Mouse (Mus musculus): ENCODE results near the gene Rbfox2. TPM values are rescaled to one million over a fixed set of nuclear protein-coding genes. Genes with fewer than 3 reads are reported as not detected.

The Rbfox2 gene
- total and polyA plus RNA-seq, 3 experiments: 0.89 TPM; not detected in 2

DNA sequence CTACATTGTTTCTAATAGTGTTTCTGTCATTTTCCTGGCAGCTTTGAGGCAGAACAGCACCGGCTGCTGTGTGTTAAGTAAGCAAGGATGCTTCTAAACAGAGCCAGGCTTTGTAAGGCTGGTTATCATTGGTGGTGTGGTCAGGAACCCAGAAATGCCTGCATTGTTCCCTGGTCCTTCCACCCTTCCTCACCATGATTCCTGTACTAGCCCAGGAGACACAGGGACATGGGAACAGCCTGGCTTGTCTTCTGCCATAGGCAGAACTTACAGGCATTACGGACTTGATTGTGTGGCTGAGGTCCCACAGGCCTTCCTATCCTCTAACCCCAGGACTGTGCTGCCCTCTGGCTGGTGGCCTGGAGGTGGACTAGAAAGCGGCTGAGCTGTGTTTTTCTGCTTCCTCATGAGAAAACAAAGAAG is 238.4 kb downstream of the Rbfox2 start:
- TF ChIP-seq ZMIZ1 (IDR thresholded peaks at IDR 0.05; ENCODE audit: low read depth, low read length): no peak
- TF ChIP-seq TCF12 (IDR thresholded peaks at IDR 0.05; ENCODE audit: low read depth, low read length): no peak
- TF ChIP-seq CHD1 (IDR thresholded peaks at IDR 0.05; ENCODE audit: low read depth, low read length): no peak
- no peak for TF ChIP-seq SMC3 (IDR thresholded peaks at IDR 0.05; ENCODE audit: low read depth, low read length)
- no peak for TF ChIP-seq NELFE (IDR thresholded peaks at IDR 0.05; ENCODE audit: low read depth, low read length)
- no peak for TF ChIP-seq CHD2 (IDR thresholded peaks at IDR 0.05; ENCODE audit: low read length)
- no peak for TF ChIP-seq ZC3H11A (IDR thresholded peaks at IDR 0.05; ENCODE audit: low read depth, low read length)
- TF ChIP-seq POLR2A (IDR thresholded peaks at IDR 0.05; ENCODE audit: low read depth, low read length): no peak
- TF ChIP-seq RAD21 (IDR thresholded peaks at IDR 0.05; ENCODE audit: low read depth, low read length): no peak; the same call in 1 of the 2 replicates
- TF ChIP-seq HCFC1 (IDR thresholded peaks at IDR 0.05; ENCODE audit: low read depth, low read length): no peak
- no peak for TF ChIP-seq PAX5 (IDR thresholded peaks at IDR 0.05; ENCODE audit: low read length)
- TF ChIP-seq MXI1 (IDR thresholded peaks at IDR 0.05; ENCODE audit: low read depth, low read length): no peak
- no peak for TF ChIP-seq MAFK (IDR thresholded peaks at IDR 0.05; ENCODE audit: insufficient replicate concordance, low read length)
- no peak for TF ChIP-seq ZNF384 (IDR thresholded peaks at IDR 0.05; ENCODE audit: low read depth, low read length)
- TF ChIP-seq POLR2AphosphoS2 (IDR thresholded peaks at IDR 0.05; ENCODE audit: low read depth, low read length): no peak
- Histone ChIP-seq H3K4me2 (ENCODE audit: insufficient read depth, low read depth, poor library complexity, severe bottlenecking) (no peak overlapping the region), H3K79me2 (replicated peaks; ENCODE audit: control insufficient read depth, extremely low read depth, insufficient read depth, poor library complexity, severe bottlenecking) (no peaks in the 10 kb centered on the region), H3K9me3 (replicated peaks; ENCODE audit: low read length) (peaks cover 5% of the 10 kb centered on the region), H3K27ac (ENCODE audit: insufficient read depth, low read depth) (no peak overlapping the region), H3K27me3 (replicated peaks) (peaks cover 78% of the 10 kb centered on the region), H3K4me1 (ENCODE audit: control insufficient read depth in 1 of 2, insufficient read depth in 2 of 2) (no peaks in the 10 kb centered on the region), H3K36me3 (replicated peaks in 1 of 2; ENCODE audit: control insufficient read depth in 1 of 2, insufficient read depth in 1 of 2, low read length in 1 of 2) (no peaks in the 10 kb centered on the region), H3K9ac (ENCODE audit: insufficient read depth, low read depth) (no peak overlapping the region), H3K4me3 (replicated peaks in 1 of 3; ENCODE audit: low read depth in 2 of 3, low read length in 2 of 3, poor library complexity in 1 of 3) (no peak overlapping the region)
- in situ Hi-C loops (cut with MboI; ENCODE audit: low pct_ligation_motif_present, low pct_unique_long_range_greater_than_20kb, low sequenced_read_pairs) (no loop called here), dilution Hi-C loops (cut with MboI; ENCODE audit: extremely low pct_ligation_motif_present, extremely low pct_unique_long_range_greater_than_20kb, low sequenced_read_pairs) (no loop called here)
- DNase-seq (ENCODE audit: extremely low read depth): no peak

DNA sequence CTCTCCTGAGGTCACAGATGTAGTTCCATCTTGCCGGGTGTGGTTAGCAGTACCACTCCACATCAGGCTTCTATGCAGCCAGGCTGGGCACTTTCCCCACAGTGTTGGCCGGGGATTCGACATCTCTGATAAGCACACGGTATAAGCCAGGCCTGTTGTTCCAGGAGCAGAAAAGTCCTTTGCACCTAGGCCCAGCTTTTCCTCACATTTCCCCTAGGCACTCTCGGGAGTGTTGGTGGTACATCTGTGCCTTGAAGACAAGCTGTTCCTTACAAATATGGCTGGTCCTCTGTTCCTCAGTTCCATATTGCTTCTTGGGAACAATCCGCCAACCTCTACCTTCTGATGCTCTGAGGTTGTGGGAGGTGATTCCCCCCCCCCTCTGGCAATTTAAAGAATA is 240.6 kb downstream of the Rbfox2 start:
- H3K9me3 ChIP-seq (replicated peaks; ENCODE audit: low read length): peaks cover 5% of the 10 kb centered on the region
- dilution Hi-C loops (cut with MboI; ENCODE audit: extremely low pct_ligation_motif_present, extremely low pct_unique_long_range_greater_than_20kb, low sequenced_read_pairs): no loop called here
- TF ChIP-seq JUN (IDR thresholded peaks at IDR 0.05; ENCODE audit: insufficient read depth, low read depth, low read length) (no peak), ZNF384 (IDR thresholded peaks at IDR 0.05; ENCODE audit: low read depth, low read length) (no peak), ZC3H11A (IDR thresholded peaks at IDR 0.05; ENCODE audit: low read depth, low read length) (no peak), TBP (conservative IDR thresholded peaks at IDR 0.05; ENCODE audit: low read depth, low read length) (no peak), MEF2A (IDR thresholded peaks at IDR 0.05; ENCODE audit: borderline replicate concordance, low read depth, low read length) (no peak), RAD21 (IDR thresholded peaks at IDR 0.05; ENCODE audit: low read depth, low read length) (no peak), CHD1 (IDR thresholded peaks at IDR 0.05; ENCODE audit: low read depth, low read length) (no peak), CHD2 (IDR thresholded peaks at IDR 0.05; ENCODE audit: low read length) (no peak), MYC (IDR thresholded peaks at IDR 0.05; ENCODE audit: low read depth, low read length) (no peak), USF1 (IDR thresholded peaks at IDR 0.05; ENCODE audit: low read depth, low read length) (no peak)
- no peaks in the 10 kb centered on the region; a peak in 1 of 4 replicates for H3K4me1 ChIP-seq (ENCODE audit: control insufficient read depth in 1 of 2, insufficient read depth in 2 of 2)
- no peak overlapping the region for H3K4me2 ChIP-seq (ENCODE audit: insufficient read depth, low read depth, poor library complexity, severe bottlenecking)
- no peak overlapping the region for H3K9ac ChIP-seq (ENCODE audit: insufficient read depth, low read depth)
- H3K4me3 ChIP-seq (replicated peaks in 1 of 3; ENCODE audit: low read depth in 2 of 3, low read length in 2 of 3, poor library complexity in 1 of 3): no peak overlapping the region
- DNase-seq (ENCODE audit: extremely low read depth): no peak
- H3K27me3 ChIP-seq (replicated peaks): peaks cover 75% of the 10 kb centered on the region
- no peak overlapping the region for H3K27ac ChIP-seq (ENCODE audit: insufficient read depth, low read depth)
- no peaks in the 10 kb centered on the region for H3K36me3 ChIP-seq (replicated peaks in 1 of 2; ENCODE audit: control insufficient read depth in 1 of 2, insufficient read depth in 1 of 2, low read length in 1 of 2)
- in situ Hi-C loops (cut with MboI; ENCODE audit: low pct_ligation_motif_present, low pct_unique_long_range_greater_than_20kb, low sequenced_read_pairs): no loop called here
- H3K79me2 ChIP-seq (replicated peaks; ENCODE audit: control insufficient read depth, extremely low read depth, insufficient read depth, poor library complexity, severe bottlenecking): no peaks in the 10 kb centered on the region
